Mouse (Mus musculus): ENCODE measurements around the gene Pcif1.

DNA sequence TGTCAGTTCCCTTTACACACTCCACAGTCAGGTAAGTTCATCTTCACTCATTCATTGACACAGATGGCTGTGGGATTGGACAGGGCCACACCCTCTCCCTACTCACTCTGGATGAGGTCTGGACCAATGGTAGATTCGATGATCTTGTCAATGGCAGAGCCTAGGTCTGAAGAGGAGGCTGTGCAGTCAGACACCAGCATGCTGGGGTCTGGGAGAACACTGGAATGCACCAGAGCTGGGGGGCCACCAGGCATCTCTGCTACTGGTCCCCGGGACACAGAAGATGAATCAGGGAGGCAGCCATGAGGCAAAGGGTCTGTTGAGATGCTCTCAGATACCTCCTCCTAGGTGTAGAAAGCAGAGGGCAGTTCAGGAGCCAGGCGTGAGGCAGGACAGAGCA is 30.0 kb downstream of the Pcif1 start:
- TF ChIP-seq MYOG (IDR thresholded peaks at IDR 0.05; ENCODE audit: control insufficient read depth in 1 of 3, insufficient read depth in 1 of 3, insufficient read length in 2 of 3, low read depth in 2 of 3) (no peak), MAX (IDR thresholded peaks at IDR 0.05; ENCODE audit: low read depth) (no peak), POLR2A (IDR thresholded peaks at IDR 0.05; ENCODE audit: insufficient read length, low read depth) (no peak)
